Mouse (Mus musculus) liver, embryonic 11.5 days (tissue): Measurements from ENCODE around the gene Pck2. TPM values are rescaled to one million over a fixed set of nuclear protein-coding genes. Genes with fewer than 3 reads are reported as not detected.

Experiments used
- ATAC-seq: fragments of 200-750 bp; cut with Nextera tagmentation; replicated peaks from 2 replicates; pipeline ENCODE4 v1.8.0; 2017; ENCODE audit warnings: moderate number of reproducible peaks, mild to moderate bottlenecking, moderate TSS enrichment, moderate library complexity; ENCODE audit not compliant: low FRiP score
- DNase-seq: peaks from one replicate; pipeline ENCODE4 v3.0.0-alpha.2; 2017; ENCODE audit warnings: low spot score
- H3K27ac ChIP-seq: fragments of 300-500 bp; sonication (generic); 2 replicates; pipeline ENCODE4 v1.5.1; 2014; ENCODE audit warnings: mild to moderate bottlenecking, low read depth, low read length, control low read depth
- H3K27me3 ChIP-seq: fragments of 300-500 bp; sonication (generic); replicated peaks from 2 replicates; pipeline ENCODE4 v1.6.1; 2014; ENCODE audit warnings: low read length, mixed read lengths; ENCODE audit not compliant: control insufficient read depth, insufficient read depth
- H3K36me3 ChIP-seq: fragments of 300-500 bp; sonication (generic); 2 replicates; pipeline ENCODE4 v1.6.1; 2014; ENCODE audit warnings: mild to moderate bottlenecking, low read length, moderate library complexity, mixed read lengths; ENCODE audit not compliant: control insufficient read depth, insufficient read depth
- H3K4me1 ChIP-seq: fragments of 300-500 bp; sonication (generic); replicated peaks from 2 replicates; pipeline ENCODE4 v1.6.1; 2014; ENCODE audit warnings: low read length, mixed read lengths; ENCODE audit not compliant: control insufficient read depth, insufficient read depth
- H3K4me2 ChIP-seq: fragments of 300-500 bp; sonication (generic); 2 replicates; pipeline ENCODE4 v1.6.1; 2014; ENCODE audit warnings: mild to moderate bottlenecking, control low read depth, moderate library complexity
- H3K4me3 ChIP-seq: fragments of 300-500 bp; sonication (generic); 2 replicates; pipeline ENCODE4 v1.5.1; 2014; ENCODE audit warnings: low read depth, low read length, control low read depth
- H3K9ac ChIP-seq: fragments of 300-500 bp; sonication (generic); 2 replicates; pipeline ENCODE4 v1.6.1; 2014; ENCODE audit warnings: low read depth, low read length, control low read depth
- H3K9me3 ChIP-seq: fragments of 300-500 bp; sonication (generic); 2 replicates; pipeline ENCODE4 v1.6.1; 2016; ENCODE audit warnings: low read length, inconsistent platforms, mixed read lengths; ENCODE audit not compliant: control insufficient read depth
- WGBS: fragments of 180-500 bp; shearing (Covaris S2); extraction: QIAGEN DNeasy Blood & Tissue Kit; methylation state at CpG from one replicate; pipeline ENCODE4 v1.1.7; 2014; 5-methylcytosine and 5-hydroxymethylcytosine counted together
- polyA plus RNA-seq: library from polyadenylated mRNA; unstranded; fragments of >200 nt; fragmentation: Nextera tagmentation; extraction: Ambion mirVana; gene quantifications from 2 replicates; pipeline ENCODE4 v1.2.1, GENCODE M21; 2014

Gene Pck2
- 49.8 and 50.9 TPM in 2 replicates for polyA plus RNA-seq

GRCm38 (mm10) chr14:55540067-55540786 lies at the start of gene Pck2:
Gene Pck2, plus strand, starts transcription at chr14:55540266.
- Histone ChIP-seq H3K4me3 (peak within 1 kb of the TSS; percentile 78), H3K4me1 (peaks cover 17% of the 10 kb centered on the region), H3K4me2 (peak within 1 kb of the TSS; percentile 92), H3K27ac (peak within 1 kb of the TSS; percentile 86), H3K27me3 (no peaks in the 10 kb centered on the region), H3K36me3 (peaks cover 19% of the 10 kb centered on the region), H3K9ac (peak within 1 kb of the TSS; percentile 88), H3K9me3 (no peaks in the 10 kb centered on the region)
- peak; percentile 98 for ATAC-seq
- under 1% methylated on average over 32 of the region's 32 CpGs for WGBS
- peak; percentile 85 for DNase-seq

- H3K27me3 ChIP-seq = no peaks in the 10 kb centered on the region
- peaks cover 6% of the 10 kb centered on the region; the same call in 1 of the 2 replicates for H3K36me3 ChIP-seq
- H3K27ac ChIP-seq = peak within 1 kb of the TSS; percentile 73
- peaks cover 13% of the 10 kb centered on the region for H3K4me1 ChIP-seq
- H3K4me3 ChIP-seq = peak within 1 kb of the TSS; percentile 65
- peak; percentile 72 for DNase-seq
- ATAC-seq = peak; percentile 76
- H3K9ac ChIP-seq = peak within 1 kb of the TSS; percentile 56
- no peaks in the 10 kb centered on the region for H3K9me3 ChIP-seq
- H3K4me2 ChIP-seq = peak within 1 kb of the TSS; percentile 93
- WGBS = 2% methylated on average over 56 of the region's 68 CpGs
Observed at GRCm38 (mm10) chr14:55490361-55491201, 49.5 kb upstream of the Pck2 start, which contains the start of gene Carmil3. Gene Carmil3, plus strand, starts transcription at chr14:55490651.

GRCm38 (mm10) chr14:55491291-55491833 lies 48.7 kb upstream of the Pck2 start:
- peak; percentile 87 for DNase-seq
- Histone ChIP-seq H3K9me3 (no peaks in the 10 kb centered on the region), H3K36me3 (peaks cover 6% of the 10 kb centered on the region; the same call in 1 of the 2 replicates), H3K27ac (peak overlapping the region; percentile 73), H3K4me3 (peak overlapping the region; percentile 65), H3K4me1 (peaks cover 13% of the 10 kb centered on the region), H3K4me2 (peak overlapping the region; percentile 93), H3K27me3 (no peaks in the 10 kb centered on the region), H3K9ac (peak overlapping the region; percentile 61)
- peak; percentile 93 for ATAC-seq
- WGBS = under 1% methylated on average over 30 of the region's 30 CpGs

- H3K27me3 ChIP-seq = no peaks in the 10 kb centered on the region
- H3K4me3 ChIP-seq = no peak overlapping the region
- 30% methylated on average over 3 of the region's 3 CpGs for WGBS
- no peak overlapping the region for H3K27ac ChIP-seq
- peaks cover 13% of the 10 kb centered on the region for H3K4me1 ChIP-seq
- DNase-seq (no peak), ATAC-seq (no peak)
- H3K9me3 ChIP-seq = no peaks in the 10 kb centered on the region
- H3K9ac ChIP-seq = peak overlapping the region; percentile 61; the same call in 1 of the 2 replicates
- H3K4me2 ChIP-seq = peak overlapping the region; percentile 93
- 0 out of 2 replicates have a peak, but pooled peaks cover 2% of the 10 kb centered on the region for H3K36me3 ChIP-seq
Observed at GRCm38 (mm10) chr14:55492103-55492502, 48.0 kb upstream of the Pck2 start.

GRCm38 (mm10) chr14:55495509-55496240 lies 44.4 kb upstream of the Pck2 start:
- no peak overlapping the region for H3K4me3 ChIP-seq
- no peaks in the 10 kb centered on the region for H3K36me3 ChIP-seq
- H3K27ac ChIP-seq = no peak overlapping the region
- peaks cover 13% of the 10 kb centered on the region for H3K4me1 ChIP-seq
- H3K9me3 ChIP-seq = no peaks in the 10 kb centered on the region
- ATAC-seq (no peak), DNase-seq (no peak)
- 70% methylated on average over 20 of the region's 20 CpGs for WGBS
- H3K9ac ChIP-seq = no peak overlapping the region
- no peak overlapping the region for H3K4me2 ChIP-seq
- no peaks in the 10 kb centered on the region for H3K27me3 ChIP-seq

GRCm38 (mm10) chr14:55496761-55497448 lies 43.2 kb upstream of the Pck2 start:
- H3K9me3 ChIP-seq = no peaks in the 10 kb centered on the region
- ATAC-seq = 0 out of 2 replicates have a peak, but pooled peaks have one; percentile 24
- no peak overlapping the region for H3K27ac ChIP-seq
- 71% methylated on average over 16 of the region's 16 CpGs for WGBS
- H3K4me1 ChIP-seq = peaks cover 10% of the 10 kb centered on the region
- no peak overlapping the region for H3K4me2 ChIP-seq
- no peaks in the 10 kb centered on the region for H3K36me3 ChIP-seq
- no peak overlapping the region for H3K9ac ChIP-seq
- no peaks in the 10 kb centered on the region for H3K27me3 ChIP-seq
- DNase-seq = no peak
- H3K4me3 ChIP-seq = no peak overlapping the region

- Histone ChIP-seq H3K27me3 (no peaks in the 10 kb centered on the region), H3K27ac (no peak overlapping the region), H3K4me3 (no peak overlapping the region), H3K4me1 (peaks cover 5% of the 10 kb centered on the region; the same call in 1 of the 2 replicates), H3K9ac (no peak overlapping the region), H3K9me3 (no peaks in the 10 kb centered on the region), H3K36me3 (no peaks in the 10 kb centered on the region), H3K4me2 (no peak overlapping the region)
- 35% methylated on average over 6 of the region's 6 CpGs for WGBS
- DNase-seq (peak; percentile 86), ATAC-seq (peak; percentile 46; the same call in 1 of the 2 replicates)
Observed at GRCm38 (mm10) chr14:55497449-55497821, 42.6 kb upstream of the Pck2 start.
